Mouse (Mus musculus) effector memory CD4-positive, alpha-beta T cell, adult 5 months (primary cell): ENCODE measurements around the gene Atp7a. TPM values are rescaled to one million over a fixed set of nuclear protein-coding genes. Genes with fewer than 3 reads are reported as not detected.

ENCODE experiments used
- polyA plus RNA-seq: library from polyadenylated mRNA; unstranded; fragments of 100-300 nt; shearing (Covaris generic); gene quantifications from one replicate; pipeline ENCODE4 v1.2.1, GENCODE M21; 2017

The Atp7a gene
- 13.9 TPM for polyA plus RNA-seq

GRCm38 (mm10) chrX:106026418-106027342 is at the start of gene Atp7a:
TSS of gene Atp7a (plus strand) at chrX:106027276.

GRCm38 (mm10) chrX:106011465-106012159 is 15.5 kb upstream of the Atp7a start, which contains the start of gene Magt1:
TSS of gene Magt1 (minus strand) at chrX:106011906.

GRCm38 (mm10) chrX:106015571-106016322 is 11.3 kb upstream of the Atp7a start, which contains the start of gene Cox7b:
TSS of gene Cox7b (plus strand) at chrX:106015700.

GRCm38 (mm10) chrX:106142936-106143335 is 115.9 kb downstream of the Atp7a start, which contains the start of gene Tlr13:
TSS of gene Tlr13 (plus strand) at chrX:106143204.

Other genes starting within 250 kb of the Atp7a start
- 185 TPM for gene Atrx, start 97.9 kb upstream of the Atp7a start, polyA plus RNA-seq
- 30.6 TPM for gene Magt1, start 15.4 kb upstream of the Atp7a start, polyA plus RNA-seq
- gene Cox7b, start 11.6 kb upstream of the Atp7a start, polyA plus RNA-seq: 181 TPM
- gene Tlr13, start 115.9 kb downstream of the Atp7a start, polyA plus RNA-seq: not detected
- 136 TPM for gene Pgk1, start 159.8 kb downstream of the Atp7a start, polyA plus RNA-seq
- 24.1 TPM for gene Taf9b, start 193.9 kb downstream of the Atp7a start, polyA plus RNA-seq
- not detected for gene Fnd3c2, start 228.1 kb downstream of the Atp7a start, polyA plus RNA-seq